Mouse (Mus musculus) C2C12 (cell line): ENCODE measurements around the gene C2cd4c. TPM values are rescaled to one million over a fixed set of nuclear protein-coding genes. Genes with fewer than 3 reads are reported as not detected.

ENCODE experiments used
- H3K27me3 ChIP-seq: one replicate; pipeline ENCODE4 v1.6.1; 2011; ENCODE audit not compliant: control insufficient read depth, insufficient read depth, insufficient read length
- H3K36me3 ChIP-seq: one replicate; pipeline ENCODE4 v1.6.1; 2011; ENCODE audit not compliant: control insufficient read depth, insufficient read depth
- H3K4me3 ChIP-seq: one replicate; pipeline ENCODE4 v1.5.1; 2011; ENCODE audit warnings: mild to moderate bottlenecking, control low read depth; ENCODE audit not compliant: poor library complexity, insufficient read depth, severe bottlenecking
- H3K79me2 ChIP-seq: one replicate; pipeline ENCODE4 v1.6.1; 2011; ENCODE audit not compliant: control insufficient read depth, insufficient read depth
- H3K79me3 ChIP-seq: one replicate; pipeline ENCODE4 v1.6.1; 2011; ENCODE audit warnings: low read depth, control low read depth
- H3ac ChIP-seq: one replicate; pipeline ENCODE3; 2011; ENCODE audit warnings: low read depth; ENCODE audit not compliant: control insufficient read depth, insufficient read length
- CEBPB ChIP-seq: IDR thresholded peaks from one replicate; pipeline ENCODE4 v1.6.1; 2011; ENCODE audit warnings: low read depth, mild to moderate bottlenecking, control low read depth, moderate library complexity
- CTCF ChIP-seq: IDR thresholded peaks from one replicate; pipeline ENCODE4 v1.5.1; 2011; ENCODE audit not compliant: control insufficient read depth, insufficient read depth, insufficient read length
- FOSL1 ChIP-seq: IDR thresholded peaks from one replicate; pipeline ENCODE4 v1.8.0; 2011; ENCODE audit warnings: mild to moderate bottlenecking, low read length; ENCODE audit not compliant: poor library complexity, insufficient read depth, severe bottlenecking
- MAX ChIP-seq: IDR thresholded peaks from one replicate; pipeline ENCODE4 v1.6.1; 2011; ENCODE audit warnings: mild to moderate bottlenecking, control low read depth
- MYOD1 ChIP-seq: IDR thresholded peaks from one replicate; pipeline ENCODE4 v1.6.1; 2011; ENCODE audit warnings: low read depth; ENCODE audit not compliant: control insufficient read depth, insufficient read length
- MYOG ChIP-seq: IDR thresholded peaks from one replicate; pipeline ENCODE4 v1.6.1; 2011; ENCODE audit not compliant: control insufficient read depth, insufficient read length; ENCODE audit errors: extremely low read depth
- USF1 ChIP-seq: IDR thresholded peaks from one replicate; pipeline ENCODE4 v1.6.1; 2011; ENCODE audit warnings: low read depth, mild to moderate bottlenecking, control low read depth, moderate library complexity
- polyA plus RNA-seq: library from polyadenylated mRNA; unstranded; fragments of >200 nt; fragmentation: generic; extraction: Trizol; gene quantifications from one replicate; pipeline ENCODE4 v1.2.1, GENCODE M21; 2012; ENCODE audit warnings: missing spikeins

C2cd4c gene
- polyA plus RNA-seq, 1 experiment: 0.07 TPM

- H3K4me3 ChIP-seq: no peak overlapping the region
- H3ac ChIP-seq: no peak overlapping the region
- H3K79me3 ChIP-seq: no peaks in the 10 kb centered on the region
- TF ChIP-seq CTCF (no peak), MYOG (no peak), USF1 (no peak), FOSL1 (no peak)
- peaks cover 17% of the 10 kb centered on the region for H3K27me3 ChIP-seq
- H3K36me3 ChIP-seq: no peaks in the 10 kb centered on the region
- no peaks in the 10 kb centered on the region for H3K79me2 ChIP-seq
Observed at GRCm38 (mm10) chr10:79623950-79624349, 10.1 kb upstream of the C2cd4c start.

GRCm38 (mm10) chr10:79616376-79616775 is 2.6 kb upstream of the C2cd4c start:
- TF ChIP-seq CTCF: no peak
- TF ChIP-seq MYOD1: no peak
- TF ChIP-seq FOSL1: no peak
- TF ChIP-seq CEBPB: no peak
- no peak for TF ChIP-seq MAX
- TF ChIP-seq USF1: no peak
- no peak for TF ChIP-seq MYOG
- no peaks in the 10 kb centered on the region for H3K36me3 ChIP-seq

GRCm38 (mm10) chr10:79615860-79616259 is 2.0 kb upstream of the C2cd4c start:
- TF ChIP-seq CEBPB: no peak
- no peak for TF ChIP-seq MYOD1
- TF ChIP-seq CTCF: no peak
- no peak for TF ChIP-seq FOSL1
- TF ChIP-seq MYOG: no peak
- TF ChIP-seq USF1: no peak
- no peak for TF ChIP-seq MAX

More at GRCm38 (mm10) chr10:79616376-79616775, 2.6 kb upstream of the C2cd4c start:
- Histone ChIP-seq H3K4me3 (no peak overlapping the region), H3K79me2 (no peaks in the 10 kb centered on the region), H3K79me3 (no peaks in the 10 kb centered on the region), H3ac (no peak overlapping the region), H3K27me3 (peaks cover 32% of the 10 kb centered on the region)

GRCm38 (mm10) chr10:79614305-79614643 is 449 bp upstream of the C2cd4c start:
- TF ChIP-seq MYOD1: no peak
- TF ChIP-seq MAX: no peak
- TF ChIP-seq CTCF: no peak
- no peak for TF ChIP-seq CEBPB
- no peak for TF ChIP-seq MYOG
- no peak for TF ChIP-seq USF1
- no peak for TF ChIP-seq FOSL1
- Histone ChIP-seq H3ac (no peak overlapping the region), H3K79me3 (no peaks in the 10 kb centered on the region), H3K27me3 (peaks cover 42% of the 10 kb centered on the region), H3K79me2 (no peaks in the 10 kb centered on the region), H3K4me3 (no peak overlapping the region), H3K36me3 (no peaks in the 10 kb centered on the region)

More at GRCm38 (mm10) chr10:79615860-79616259, 2.0 kb upstream of the C2cd4c start:
- H3K27me3 ChIP-seq: peaks cover 34% of the 10 kb centered on the region
- H3K4me3 ChIP-seq: no peak overlapping the region
- no peaks in the 10 kb centered on the region for H3K79me3 ChIP-seq
- no peaks in the 10 kb centered on the region for H3K79me2 ChIP-seq
- H3K36me3 ChIP-seq: no peaks in the 10 kb centered on the region
- no peak overlapping the region for H3ac ChIP-seq

- TF ChIP-seq FOSL1: no peak
- no peak for TF ChIP-seq USF1
- no peak for TF ChIP-seq MYOG
- no peak for TF ChIP-seq CTCF
- no peak for TF ChIP-seq MAX
- no peak for TF ChIP-seq CEBPB
- TF ChIP-seq MYOD1: no peak
- Histone ChIP-seq H3K4me3 (no peak overlapping the region), H3K27me3 (peaks cover 53% of the 10 kb centered on the region), H3K79me3 (no peaks in the 10 kb centered on the region), H3ac (no peak overlapping the region), H3K79me2 (no peaks in the 10 kb centered on the region), H3K36me3 (no peaks in the 10 kb centered on the region)
Observed at GRCm38 (mm10) chr10:79612192-79613135, 1.4 kb downstream of the C2cd4c start.

GRCm38 (mm10) chr10:79611296-79611695 is 2.5 kb downstream of the C2cd4c start:
- H3ac ChIP-seq: no peak overlapping the region
- H3K27me3 ChIP-seq: peaks cover 56% of the 10 kb centered on the region
- no peaks in the 10 kb centered on the region for H3K79me3 ChIP-seq
- H3K79me2 ChIP-seq: no peaks in the 10 kb centered on the region
- H3K4me3 ChIP-seq: no peak overlapping the region
- TF ChIP-seq CTCF (no peak), MAX (no peak), MYOG (no peak), USF1 (no peak), MYOD1 (no peak), FOSL1 (no peak), CEBPB (no peak)
- no peaks in the 10 kb centered on the region for H3K36me3 ChIP-seq
